Mouse (Mus musculus): ENCODE measurements around the gene Olfr390.

Gene Olfr390

GRCm38 (mm10) chr11:73782664-73783063, at the start of gene Olfr390:
TSS of gene Olfr390 (plus strand) at chr11:73782964.
- DNase-seq: no peak

- no peak for DNase-seq
Observed at GRCm38 (mm10) chr11:73759115-73759514, 23.6 kb upstream of the Olfr390 start.

GRCm38 (mm10) chr11:73780613-73781012, 2.2 kb upstream of the Olfr390 start, which contains the start of gene Olfr389:
TSS of gene Olfr389 (minus strand) at chr11:73780713.
- no peak for DNase-seq

- DNase-seq: no peak
Observed at GRCm38 (mm10) chr11:73802952-73803351, 20.2 kb downstream of the Olfr390 start, which contains the start of gene Olfr391-ps. TSS of gene Olfr391-ps (minus strand) at chr11:73803052.

GRCm38 (mm10) chr11:73816949-73817348, 34.2 kb downstream of the Olfr390 start, which contains the start of gene Olfr392:
TSS of gene Olfr392 (minus strand) at chr11:73817049.
- DNase-seq: no peak

All from lung, postnatal 36 days (tissue).